Mouse (Mus musculus): ENCODE measurements around the gene Myl6. TPM values are rescaled to one million over a fixed set of nuclear protein-coding genes. Genes with fewer than 3 reads are reported as not detected.

The Myl6 gene
- polyA plus RNA-seq, 1 experiment from 2014 or later: 2,543 TPM

GRCm38 (mm10) chr10:128489380-128489779 is 4.6 kb downstream of the Myl6 start:
- no peak for ATAC-seq

DNA sequence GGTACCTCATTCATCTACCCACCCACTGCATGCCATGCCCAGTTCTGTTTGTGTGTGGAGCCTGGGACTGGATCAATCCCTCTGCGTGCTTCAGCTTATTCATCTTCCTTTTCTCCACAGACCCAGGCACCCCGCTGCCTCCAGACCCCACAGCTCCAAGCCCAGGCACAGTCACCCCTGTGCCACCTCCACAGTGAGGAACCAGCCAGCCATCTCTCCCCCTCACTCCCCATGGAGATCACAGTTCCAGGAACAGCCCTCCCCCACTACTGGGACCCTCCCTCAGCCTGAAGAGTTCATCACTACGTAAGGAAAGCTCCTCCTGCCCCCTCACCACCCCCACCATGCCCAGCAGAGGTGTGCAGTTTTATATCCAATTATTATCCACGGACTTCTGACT is 5.2 kb downstream of the Myl6 start:
- TF ChIP-seq CTCF (IDR thresholded peaks at IDR 0.05; ENCODE audit: low read depth): no peak
- Histone ChIP-seq H3K4me1 (replicated peaks; ENCODE audit: control insufficient read depth, insufficient read depth, low read length) (no peaks in the 10 kb centered on the region), H3K4me2 (replicated peaks; ENCODE audit: low read depth) (no peak overlapping the region), H3K27me3 (replicated peaks; ENCODE audit: control insufficient read depth, insufficient read depth, low read length) (no peaks in the 10 kb centered on the region), H3K4me3 (ENCODE audit: low read depth, low read length) (no peak overlapping the region), H3K9me3 (ENCODE audit: control insufficient read depth) (no peaks in the 10 kb centered on the region), H3K36me3 (ENCODE audit: control insufficient read depth, insufficient read depth) (peaks cover 53% of the 10 kb centered on the region), H3K9ac (ENCODE audit: low read depth, low read length) (no peak overlapping the region), H3K27ac (ENCODE audit: low read depth, low read length) (peak overlapping the region; percentile 46; the same call in 1 of the 2 replicates)
- WGBS: 72% methylated on average over 4 of the region's 4 CpGs
- no peak for ATAC-seq

More at GRCm38 (mm10) chr10:128489380-128489779, 4.6 kb downstream of the Myl6 start:
- TF ChIP-seq CTCF (IDR thresholded peaks at IDR 0.05; ENCODE audit: low read depth): no peak
- Histone ChIP-seq H3K4me1 (replicated peaks; ENCODE audit: control insufficient read depth, insufficient read depth, low read length) (no peaks in the 10 kb centered on the region), H3K4me2 (replicated peaks; ENCODE audit: low read depth) (no peak overlapping the region), H3K9me3 (ENCODE audit: control insufficient read depth) (no peaks in the 10 kb centered on the region), H3K4me3 (ENCODE audit: low read depth, low read length) (no peak overlapping the region), H3K36me3 (ENCODE audit: control insufficient read depth, insufficient read depth) (peaks cover 47% of the 10 kb centered on the region), H3K9ac (ENCODE audit: low read depth, low read length) (no peak overlapping the region), H3K27ac (ENCODE audit: low read depth, low read length) (peak overlapping the region; percentile 60; the same call in 1 of the 2 replicates), H3K27me3 (replicated peaks; ENCODE audit: control insufficient read depth, insufficient read depth, low read length) (no peaks in the 10 kb centered on the region)
- 45% methylated on average over 5 of the region's 5 CpGs for WGBS

- no peak overlapping the region for H3K4me2 ChIP-seq (replicated peaks; ENCODE audit: low read depth)
- no peak for ATAC-seq
- no peaks in the 10 kb centered on the region for H3K9me3 ChIP-seq (ENCODE audit: control insufficient read depth)
- 0 out of 2 replicates have a peak overlapping the region, but pooled peaks have one; percentile 46 for H3K27ac ChIP-seq (ENCODE audit: low read depth, low read length)
- H3K4me3 ChIP-seq (ENCODE audit: low read depth, low read length): no peak overlapping the region
- H3K36me3 ChIP-seq (ENCODE audit: control insufficient read depth, insufficient read depth): peaks cover 60% of the 10 kb centered on the region
- no peaks in the 10 kb centered on the region for H3K27me3 ChIP-seq (replicated peaks; ENCODE audit: control insufficient read depth, insufficient read depth, low read length)
- H3K9ac ChIP-seq (ENCODE audit: low read depth, low read length): no peak overlapping the region
- H3K4me1 ChIP-seq (replicated peaks; ENCODE audit: control insufficient read depth, insufficient read depth, low read length): no peaks in the 10 kb centered on the region
- TF ChIP-seq CTCF (IDR thresholded peaks at IDR 0.05; ENCODE audit: low read depth): no peak
- WGBS: 92% methylated on average over 22 of the region's 22 CpGs
Observed at GRCm38 (mm10) chr10:128487861-128488712, 5.9 kb downstream of the Myl6 start.

DNA sequence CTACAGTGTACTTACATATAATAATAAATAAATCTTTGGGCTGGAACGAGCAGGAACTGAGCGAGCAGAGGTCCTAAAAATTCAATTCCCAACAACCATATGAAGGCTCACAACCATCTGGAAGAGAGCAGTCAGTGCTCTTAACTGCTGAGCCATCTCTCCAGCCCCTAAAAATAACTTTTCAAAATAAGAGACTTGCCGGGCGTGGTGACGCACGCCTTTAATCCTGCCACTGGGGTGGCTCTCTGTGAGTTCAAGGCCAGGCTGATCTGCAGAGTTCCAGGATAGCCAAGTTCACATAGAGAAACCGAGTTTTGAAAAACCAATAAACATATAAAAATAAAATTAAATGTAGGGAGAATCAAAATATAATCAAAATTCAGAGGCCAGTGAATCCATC is 7.6 kb downstream of the Myl6 start:
- peaks cover 77% of the 10 kb centered on the region for H3K36me3 ChIP-seq (ENCODE audit: control insufficient read depth, insufficient read depth)
- H3K4me3 ChIP-seq (ENCODE audit: low read depth, low read length): no peak overlapping the region
- no peak for ATAC-seq
- H3K9me3 ChIP-seq (ENCODE audit: control insufficient read depth): no peaks in the 10 kb centered on the region
- no peak overlapping the region for H3K27ac ChIP-seq (ENCODE audit: low read depth, low read length)
- TF ChIP-seq CTCF (IDR thresholded peaks at IDR 0.05; ENCODE audit: low read depth): no peak
- H3K4me1 ChIP-seq (replicated peaks; ENCODE audit: control insufficient read depth, insufficient read depth, low read length): no peaks in the 10 kb centered on the region
- WGBS: 83% methylated on average over 7 of the region's 7 CpGs
- no peak overlapping the region for H3K4me2 ChIP-seq (replicated peaks; ENCODE audit: low read depth)
- no peak overlapping the region for H3K9ac ChIP-seq (ENCODE audit: low read depth, low read length)
- H3K27me3 ChIP-seq (replicated peaks; ENCODE audit: control insufficient read depth, insufficient read depth, low read length): no peaks in the 10 kb centered on the region

DNA sequence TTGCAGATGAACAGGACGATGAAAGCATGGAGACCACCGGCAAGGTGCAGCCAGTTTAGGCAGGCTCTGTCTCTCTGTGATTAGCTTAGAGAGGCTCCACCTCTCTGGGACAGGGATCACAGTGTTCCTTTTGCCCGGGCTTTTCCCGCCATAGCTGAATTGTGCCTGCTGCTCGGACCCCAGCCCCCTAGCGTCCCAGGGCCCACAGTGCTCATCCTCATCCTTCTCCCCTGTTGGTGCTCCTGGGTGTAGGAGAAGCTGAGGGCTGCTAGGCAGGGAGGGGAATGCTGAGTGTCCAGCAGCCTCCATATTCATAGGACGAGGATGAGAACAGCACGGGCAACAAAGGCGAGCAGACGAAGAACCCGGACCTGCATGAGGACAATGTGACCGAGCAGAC is 19.6 kb downstream of the Myl6 start:
- WGBS: 92% methylated on average over 12 of the region's 12 CpGs
- Histone ChIP-seq H3K36me3 (ENCODE audit: control insufficient read depth, insufficient read depth) (peaks cover 87% of the 10 kb centered on the region), H3K27me3 (replicated peaks; ENCODE audit: control insufficient read depth, insufficient read depth, low read length) (no peaks in the 10 kb centered on the region)

GRCm38 (mm10) chr10:128460270-128460630 is 33.7 kb downstream of the Myl6 start:
- Histone ChIP-seq H3K27me3 (replicated peaks; ENCODE audit: control insufficient read depth, insufficient read depth, low read length) (no peaks in the 10 kb centered on the region), H3K4me1 (replicated peaks; ENCODE audit: control insufficient read depth, insufficient read depth, low read length) (no peaks in the 10 kb centered on the region), H3K9me3 (ENCODE audit: control insufficient read depth) (no peaks in the 10 kb centered on the region), H3K36me3 (ENCODE audit: control insufficient read depth, insufficient read depth) (peaks cover 29% of the 10 kb centered on the region), H3K4me3 (ENCODE audit: low read depth, low read length) (peak overlapping the region; percentile 66), H3K4me2 (replicated peaks; ENCODE audit: low read depth) (peak overlapping the region; percentile 80), H3K27ac (ENCODE audit: low read depth, low read length) (peak overlapping the region; percentile 8; the same call in 1 of the 2 replicates), H3K9ac (ENCODE audit: low read depth, low read length) (peak overlapping the region; percentile 18; the same call in 1 of the 2 replicates)
- no peak for TF ChIP-seq CTCF (IDR thresholded peaks at IDR 0.05; ENCODE audit: low read depth)
- no peak for ATAC-seq
- 3% methylated on average over 5 of the region's 5 CpGs for WGBS

More for the DNA sequence above, 19.6 kb downstream of the Myl6 start:
- Histone ChIP-seq H3K4me3 (ENCODE audit: low read depth, low read length) (no peak overlapping the region), H3K4me1 (replicated peaks; ENCODE audit: control insufficient read depth, insufficient read depth, low read length) (no peaks in the 10 kb centered on the region), H3K9me3 (ENCODE audit: control insufficient read depth) (no peaks in the 10 kb centered on the region), H3K27ac (ENCODE audit: low read depth, low read length) (no peak overlapping the region), H3K9ac (ENCODE audit: low read depth, low read length) (no peak overlapping the region), H3K4me2 (replicated peaks; ENCODE audit: low read depth) (no peak overlapping the region)
- ATAC-seq: no peak
- TF ChIP-seq CTCF (IDR thresholded peaks at IDR 0.05; ENCODE audit: low read depth): no peak
